Mouse (Mus musculus): ENCODE data around the gene Phka1.

Phka1 gene

GRCm38 (mm10) chrX:102475555-102475954 is 168.5 kb downstream of the Phka1 start:
- in situ Hi-C loops (cut with MseI, MboI) = loop anchor here (5.0 kb wide), 2 partner anchors 238 to 258 kb away; no protein-coding TSS in a partner anchor

Data from mouse trophoblast stem cell (cell line).